Mouse (Mus musculus) v-Abl transformed pro-B cells (cell line): ENCODE results near the gene Ick.
"Not testable (repeated sequence)": the region's sequence is repeated elsewhere in the genome, so short reads cannot be mapped to it uniquely, and the experiment has no call there.

Experiments used
- in situ Hi-C, 2 experiments: fragments of 400-800 bp; cut with MboI; formaldehyde crosslinking; loops; one replicate each; pipeline ENCODE4 v1.15.1; 2025; ENCODE audit not compliant: unreplicated experiment in 2 of 2

Ick gene

DNA sequence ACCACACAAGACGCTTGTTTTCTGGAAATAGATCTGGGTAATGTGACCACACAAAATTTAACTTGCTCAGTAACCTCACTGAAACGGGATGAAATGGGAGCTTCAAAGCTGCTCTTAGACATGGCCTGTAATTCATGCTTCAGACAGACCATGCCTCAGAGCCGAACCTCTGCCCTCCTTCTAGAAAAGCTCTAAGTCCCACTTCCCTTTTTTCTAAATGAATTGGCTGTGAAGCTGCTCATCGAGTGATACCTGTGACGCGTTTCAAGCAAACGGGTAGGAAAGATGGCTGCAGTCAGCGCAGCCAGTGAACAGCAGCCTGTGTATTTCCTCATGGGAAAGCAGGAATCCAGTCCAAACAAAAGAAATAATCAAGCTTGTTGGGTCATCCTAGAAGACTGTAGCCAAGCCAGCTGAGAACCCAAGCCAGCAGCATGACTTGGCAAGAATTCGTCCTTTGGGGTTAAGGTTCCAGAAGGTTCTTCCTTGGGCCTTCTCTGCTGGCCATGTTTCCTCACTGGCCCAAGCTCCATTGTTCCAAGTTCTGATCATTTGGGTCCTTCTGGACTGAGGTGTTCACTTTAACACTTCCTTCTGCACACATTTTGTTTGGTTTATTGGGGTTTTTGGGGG is 29.2 kb downstream of the Ick start:
- in situ Hi-C loops, result no loop called here

DNA sequence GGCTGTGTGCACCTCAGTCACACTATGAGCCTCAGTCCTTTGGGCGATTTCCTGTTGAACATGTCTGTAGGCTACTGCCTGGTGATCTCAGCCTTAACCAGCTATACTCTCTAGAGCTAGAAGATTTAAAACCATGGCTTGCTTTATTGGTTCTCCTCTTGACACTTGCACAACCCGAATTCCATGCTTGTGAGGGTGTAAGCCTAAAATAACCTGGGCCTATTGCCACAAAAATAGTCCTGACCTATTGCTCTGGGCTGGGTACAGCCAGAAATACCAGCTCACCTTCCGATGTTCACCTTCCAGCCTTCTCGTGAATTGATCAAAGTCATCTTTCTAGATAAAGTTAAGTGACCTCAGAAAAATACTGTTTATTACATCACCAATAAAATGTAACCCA is 30.5 kb downstream of the Ick start:
- in situ Hi-C loops, result no loop called here

DNA sequence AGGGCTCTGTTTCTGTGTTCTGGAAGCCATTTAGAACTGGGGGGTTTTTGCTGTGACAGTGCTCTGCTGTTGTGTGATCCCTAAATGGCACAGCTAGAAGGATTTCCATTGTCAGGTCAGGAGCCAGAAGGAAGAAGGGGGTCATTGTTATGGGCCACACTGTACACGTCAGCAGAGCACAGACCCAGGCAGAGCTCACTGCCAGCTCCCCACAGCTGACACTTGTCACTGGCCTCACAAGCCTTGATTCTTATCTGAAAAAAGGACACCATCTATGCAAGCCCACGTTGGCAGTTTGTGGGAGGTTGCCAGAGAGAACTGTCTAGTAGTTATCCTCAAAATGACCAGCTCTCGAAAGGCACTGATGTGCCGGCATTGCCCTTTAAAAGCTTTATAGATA is 37.1 kb downstream of the Ick start:
- in situ Hi-C loops, result no loop called here

DNA sequence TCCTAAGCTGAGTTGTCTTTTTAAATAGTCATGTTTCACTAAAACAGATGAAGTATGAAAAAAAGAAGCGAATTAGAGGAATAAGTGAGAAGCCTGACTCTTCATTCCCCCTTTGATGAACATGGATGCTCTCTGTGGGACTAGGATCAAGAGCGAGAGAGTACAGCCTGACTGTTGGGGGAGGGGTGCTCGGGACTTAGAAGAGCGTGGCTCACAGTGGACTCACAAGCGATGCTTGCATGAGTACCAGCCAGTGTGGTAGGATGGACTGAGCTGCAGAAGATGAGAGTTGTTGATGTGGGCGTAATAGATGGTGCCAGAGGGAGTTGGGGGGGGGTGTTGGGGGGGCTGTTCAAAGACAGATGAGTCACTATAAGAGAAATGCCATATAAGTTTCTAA is 37.6 kb downstream of the Ick start:
- in situ Hi-C loops, result no loop called here

DNA sequence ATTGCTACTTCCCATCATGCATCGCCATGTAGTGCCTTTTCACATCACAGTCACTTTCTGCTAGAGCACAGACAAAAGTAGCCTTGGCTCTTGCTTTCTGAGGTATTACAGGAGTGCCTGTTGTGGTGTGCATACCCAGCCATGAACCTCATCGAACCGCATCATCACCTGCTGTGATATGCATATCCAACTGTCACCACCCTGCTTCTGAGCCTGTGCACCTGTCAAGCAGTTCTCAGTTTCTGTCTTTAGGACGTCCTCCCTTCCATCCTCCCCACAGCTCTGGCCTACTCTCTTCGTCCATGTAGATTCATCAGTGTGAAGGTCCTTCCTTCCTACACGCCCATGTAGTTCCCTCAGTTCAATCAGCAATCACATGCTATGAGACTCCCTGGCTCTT is 39.2 kb downstream of the Ick start:
- in situ Hi-C loops, result no loop called here

DNA sequence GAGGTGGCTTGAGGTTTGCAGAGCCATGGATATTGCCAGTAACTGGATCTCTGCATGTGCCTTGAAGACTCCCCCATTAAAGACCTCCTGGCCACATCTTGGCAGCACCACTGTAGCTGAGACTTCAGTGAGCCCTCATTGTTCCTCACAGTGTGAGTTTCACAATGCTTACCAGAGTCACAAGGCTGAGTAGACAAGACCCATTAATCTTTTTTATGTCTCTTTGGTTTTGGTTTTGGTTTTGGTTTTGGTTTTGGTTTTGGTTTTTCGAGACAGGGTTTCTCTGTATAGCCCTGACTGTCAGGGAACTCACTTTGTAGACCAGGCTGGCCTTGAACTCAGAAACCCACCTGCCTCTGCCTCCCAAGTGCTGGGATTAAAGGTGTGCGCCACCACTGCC is 40.8 kb downstream of the Ick start:
- in situ Hi-C loops, result not testable (repeated sequence)

DNA sequence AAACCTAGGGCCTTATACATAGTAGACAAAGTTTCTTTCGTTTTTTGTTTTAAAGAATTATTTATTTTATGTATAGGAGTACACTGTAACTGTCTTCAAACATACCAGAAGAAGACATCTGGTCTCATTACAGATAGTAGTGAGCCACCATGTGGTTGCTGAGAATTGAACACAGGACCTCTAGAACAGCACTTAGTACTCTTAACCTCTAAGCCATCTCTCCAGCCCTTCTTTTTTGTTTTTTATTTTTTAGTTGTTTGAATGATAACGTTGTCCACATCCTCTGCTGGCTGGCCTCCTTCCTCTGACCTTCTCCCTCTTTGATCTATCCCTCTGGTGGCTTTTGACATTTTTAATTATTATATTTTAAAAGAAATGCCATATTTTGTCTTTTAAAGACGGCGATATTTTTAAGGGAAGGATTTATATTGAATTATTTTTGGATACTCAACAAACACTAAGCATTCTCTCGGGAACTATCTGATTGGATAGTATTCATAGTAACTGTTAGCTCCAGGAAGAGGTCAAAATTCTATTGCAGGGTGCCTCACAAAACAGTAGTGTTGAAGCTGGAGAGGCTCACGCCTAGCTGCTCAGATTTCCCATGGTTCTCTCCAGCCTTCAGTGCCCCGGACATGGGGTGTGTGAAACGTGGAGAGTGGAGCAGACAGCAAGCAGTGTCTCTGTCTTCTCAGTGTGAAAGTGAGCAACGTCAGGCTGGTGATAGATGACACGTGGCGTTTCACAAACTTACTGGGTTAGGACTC is 45.4 kb downstream of the Ick start:
- in situ Hi-C loops, result no loop called here

DNA sequence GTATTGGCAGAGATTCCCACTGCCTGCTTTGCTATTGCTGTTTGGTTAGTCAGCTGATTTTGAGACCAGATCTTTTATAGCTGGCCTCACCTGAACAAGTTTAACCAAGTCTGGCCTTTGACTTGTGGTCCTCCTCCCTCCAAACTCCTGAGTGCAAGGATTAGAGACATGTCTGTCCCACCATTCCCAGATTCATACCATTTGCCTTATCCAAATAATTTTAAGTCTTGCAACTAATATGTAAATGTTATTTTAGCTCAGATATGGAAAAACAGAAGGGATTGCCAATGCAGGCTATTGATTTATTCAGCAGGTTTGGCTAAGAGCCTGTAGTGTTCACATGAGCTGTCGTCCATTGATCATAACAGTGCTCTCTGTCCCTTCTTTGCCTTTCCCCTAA is 48.2 kb downstream of the Ick start:
- in situ Hi-C loops, result no loop called here

DNA sequence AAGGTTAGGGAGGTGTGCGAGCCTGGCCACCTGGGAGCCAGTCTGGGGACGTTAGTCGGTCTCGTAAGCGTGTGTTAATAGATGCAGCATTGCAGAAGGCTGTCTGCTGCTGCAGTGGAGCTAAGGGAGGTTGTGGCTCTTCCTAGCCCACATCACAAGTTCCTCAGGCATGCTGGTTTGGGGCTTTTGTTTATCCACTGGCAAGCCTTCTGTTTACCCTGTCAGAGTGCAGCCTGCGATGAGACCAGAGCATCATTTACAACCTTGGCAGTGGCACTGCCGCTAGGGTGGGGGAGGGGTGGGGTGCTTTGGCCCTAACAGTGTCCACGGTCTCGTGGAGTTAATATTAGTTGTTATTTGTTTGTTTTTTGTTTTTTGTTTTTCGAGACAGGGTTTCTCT is 54.3 kb downstream of the Ick start:
- in situ Hi-C loops, result no loop called here

DNA sequence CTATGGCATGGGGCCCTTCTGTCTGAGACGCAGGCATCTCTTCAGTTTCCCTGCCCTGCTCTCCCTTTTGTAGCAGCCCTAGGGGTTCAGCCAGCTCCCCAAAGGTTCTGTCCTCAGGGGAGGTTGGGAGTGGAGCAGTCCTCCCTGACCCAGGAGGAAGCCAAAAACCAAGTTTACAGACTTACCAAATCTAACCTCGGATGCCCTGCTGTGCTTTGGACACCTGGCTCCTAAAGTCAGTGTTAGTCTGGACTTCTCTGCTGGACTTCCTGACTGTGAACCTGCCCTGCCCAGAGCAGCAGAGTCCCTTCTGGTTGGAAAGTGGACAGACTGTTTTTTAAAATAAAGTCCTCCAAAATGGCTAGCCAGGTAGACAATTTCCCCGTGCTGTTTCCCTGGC is 55.7 kb downstream of the Ick start:
- in situ Hi-C loops, result no loop called here

DNA sequence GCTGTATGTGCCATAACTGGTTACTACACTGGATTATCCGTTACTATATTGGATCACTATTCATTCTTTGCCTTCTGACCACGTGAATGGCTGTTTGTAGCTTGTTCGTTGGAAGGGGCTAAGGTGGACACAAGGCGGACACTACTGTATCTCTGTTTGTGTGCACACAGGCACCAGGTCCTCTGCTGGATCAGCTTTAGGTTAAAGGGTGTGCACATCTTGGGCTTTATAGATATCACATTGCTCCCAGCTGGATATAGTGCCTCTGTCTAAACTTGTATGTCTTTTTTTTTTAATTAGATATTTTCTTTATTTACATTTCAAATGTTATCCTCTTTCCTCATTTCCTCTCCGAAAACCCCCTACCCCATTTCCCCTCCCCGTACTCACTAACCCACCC is 56.5 kb downstream of the Ick start:
- in situ Hi-C loops, result no loop called here

DNA sequence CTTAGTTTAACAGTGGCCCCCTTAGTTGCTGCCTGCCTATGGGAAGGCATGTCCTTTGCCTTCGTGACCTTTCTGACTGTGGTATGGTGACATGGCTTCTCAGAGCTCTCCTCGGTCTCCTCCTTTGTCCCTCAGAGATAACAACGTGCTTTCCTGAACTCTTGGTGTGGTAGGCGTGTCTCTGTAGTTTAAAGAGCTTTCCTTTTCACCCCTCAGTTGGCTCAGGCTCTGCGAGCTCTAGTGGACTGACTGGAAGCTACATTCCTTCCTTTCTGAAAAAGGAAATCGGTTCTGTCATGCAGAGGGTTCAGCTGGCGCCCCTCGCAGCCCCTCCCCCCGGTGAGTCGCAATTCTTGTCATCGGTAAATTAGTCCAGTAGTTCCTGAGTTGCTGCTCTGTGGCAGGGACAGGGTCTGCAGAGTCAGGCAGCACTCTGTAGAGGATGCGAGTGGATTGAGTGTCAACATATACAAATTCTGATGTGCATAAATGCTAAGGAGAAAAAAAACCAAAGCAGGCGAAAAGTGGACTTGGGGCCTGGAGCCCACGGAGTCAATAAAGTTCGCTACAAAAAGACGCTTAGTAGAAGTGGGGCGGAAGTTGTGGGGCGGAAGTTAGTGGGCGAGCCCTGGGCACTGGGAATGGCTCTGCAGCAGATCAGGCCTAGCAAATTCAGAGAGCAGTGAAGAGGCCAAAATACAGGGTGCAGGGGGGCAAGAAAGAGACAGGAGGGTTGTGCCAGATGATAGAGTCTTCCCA is 57.9 kb downstream of the Ick start:
- in situ Hi-C loops, result no loop called here

DNA sequence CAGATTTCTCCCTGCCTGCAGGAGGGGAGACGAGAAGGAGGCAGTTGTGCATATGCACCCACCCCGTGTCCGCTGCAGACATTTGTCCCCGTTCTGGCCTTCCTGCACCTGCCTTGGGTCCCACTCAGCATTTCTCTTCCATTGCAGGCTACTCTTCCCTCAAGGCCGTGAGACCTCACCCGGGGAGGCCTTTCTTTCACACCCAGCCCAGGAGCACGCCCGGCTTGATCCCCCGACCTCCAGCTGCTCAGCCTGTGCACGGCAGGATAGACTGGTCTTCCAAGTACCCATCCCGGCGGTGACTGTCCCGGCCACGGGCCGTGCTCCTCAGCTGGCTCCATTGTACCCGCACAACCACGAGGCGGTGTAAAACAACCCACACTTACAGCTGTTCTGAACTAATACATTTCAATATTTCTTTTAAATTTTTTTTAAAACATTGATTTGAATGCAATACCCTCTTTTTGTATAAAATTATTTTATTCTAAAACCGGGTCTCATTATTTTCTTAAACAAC is 58.5 kb downstream of the Ick start:
- in situ Hi-C loops, result no loop called here

DNA sequence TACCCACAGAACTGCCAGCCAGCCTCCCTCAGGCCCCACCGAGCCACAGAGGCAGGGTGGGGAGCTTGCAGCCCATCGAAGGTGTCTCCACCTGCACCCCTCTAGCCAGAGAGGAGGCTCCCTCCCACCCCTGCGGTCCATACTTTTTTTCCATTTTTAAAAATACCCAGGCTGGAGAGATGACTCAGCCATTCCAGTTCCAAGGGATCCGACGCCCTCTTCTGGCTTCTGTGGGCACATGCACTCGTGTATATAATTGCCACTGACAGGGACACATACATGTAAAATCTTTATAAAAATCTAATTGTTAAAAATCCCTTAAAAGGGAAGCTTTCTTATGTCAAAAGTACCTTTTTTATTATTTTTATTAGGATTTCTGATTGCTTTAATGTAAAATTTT is 59.9 kb downstream of the Ick start:
- in situ Hi-C loops, result no loop called here

DNA sequence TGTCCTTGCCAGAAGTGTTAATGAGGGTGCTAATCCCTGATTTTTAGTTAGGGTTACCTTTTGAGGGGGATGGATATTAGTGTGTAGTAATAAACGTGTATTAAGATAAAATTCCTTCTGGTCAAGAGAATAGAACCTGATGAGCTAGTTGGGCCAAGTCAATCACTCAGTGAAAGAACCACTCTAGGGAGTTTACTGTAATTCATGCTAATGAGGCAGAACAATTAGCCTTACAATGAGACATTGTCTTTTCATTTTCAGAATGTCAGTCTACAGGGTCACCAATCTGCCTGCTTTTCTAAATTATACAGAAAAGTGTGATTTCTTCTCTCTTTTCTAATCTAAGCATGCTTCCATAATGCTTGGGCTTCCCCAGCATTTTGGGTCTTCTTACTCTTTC is 65.0 kb downstream of the Ick start:
- in situ Hi-C loops, result no loop called here

DNA sequence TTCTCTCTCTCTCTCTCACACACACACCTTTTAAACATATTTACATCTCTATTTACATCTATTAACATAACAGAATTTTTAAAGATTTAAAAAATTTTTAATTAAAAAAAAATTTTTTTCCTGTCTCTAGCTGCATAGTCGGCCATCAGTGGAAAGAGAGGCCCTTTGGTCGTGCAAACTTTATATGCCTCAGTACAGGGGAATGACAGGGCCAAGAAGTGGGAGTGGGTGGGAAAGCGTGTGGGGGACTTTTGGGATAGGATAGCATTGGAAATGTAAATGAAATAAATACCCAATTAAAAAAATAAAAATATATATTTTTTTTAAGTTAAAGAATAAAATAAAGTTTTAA is 65.9 kb downstream of the Ick start:
- in situ Hi-C loops, result loop anchor here in 1 of 2 experiments (25.0 kb wide), 1 partner anchor 363 kb away; no protein-coding TSS in a partner anchor

DNA sequence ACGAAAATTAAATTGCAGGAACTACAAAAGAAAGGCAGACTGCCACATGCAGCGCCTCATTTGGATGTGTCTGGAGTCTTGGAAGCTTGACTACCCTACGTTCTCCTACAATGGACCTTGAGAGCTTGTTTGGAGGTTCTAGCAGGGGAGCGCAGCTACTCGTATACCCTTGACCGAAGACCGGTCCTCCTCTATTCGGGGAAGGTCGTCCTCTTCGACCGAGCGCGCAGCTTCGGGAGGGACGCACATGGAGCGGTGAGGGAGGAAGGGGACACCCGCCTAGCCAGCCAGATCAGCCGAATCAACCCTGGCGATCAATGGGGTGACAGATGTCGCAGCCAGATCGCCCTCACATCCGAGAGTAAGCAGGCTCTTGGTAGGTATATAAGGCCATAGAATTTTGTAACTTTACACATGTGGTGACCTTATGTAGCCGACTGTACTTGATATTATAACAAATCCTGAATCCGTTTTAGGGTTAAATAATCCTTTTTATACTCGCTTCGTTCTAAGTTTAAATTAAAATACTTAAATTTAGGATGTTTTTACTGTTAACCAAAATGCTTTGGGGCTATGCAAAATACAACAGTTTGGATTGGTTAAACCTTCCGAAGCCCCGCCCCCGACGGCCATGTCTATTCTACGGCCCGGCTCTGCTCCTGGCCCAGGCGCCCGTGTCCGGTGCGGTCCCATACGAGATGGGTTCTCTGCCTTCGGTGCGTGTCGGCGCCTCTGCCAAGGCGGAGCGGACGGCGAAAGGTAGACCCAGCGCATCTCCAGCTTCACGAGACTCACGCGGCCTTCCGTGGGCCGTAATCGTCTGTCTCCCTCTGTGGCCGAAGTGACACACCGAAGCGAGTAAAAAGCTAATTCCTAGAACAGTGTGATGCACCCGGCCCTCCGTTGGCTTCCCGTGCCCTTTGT is 66.5 kb downstream of the Ick start:
- in situ Hi-C loops, result loop anchor here in 1 of 2 experiments (25.0 kb wide), 1 partner anchor 363 kb away; no protein-coding TSS in a partner anchor

DNA sequence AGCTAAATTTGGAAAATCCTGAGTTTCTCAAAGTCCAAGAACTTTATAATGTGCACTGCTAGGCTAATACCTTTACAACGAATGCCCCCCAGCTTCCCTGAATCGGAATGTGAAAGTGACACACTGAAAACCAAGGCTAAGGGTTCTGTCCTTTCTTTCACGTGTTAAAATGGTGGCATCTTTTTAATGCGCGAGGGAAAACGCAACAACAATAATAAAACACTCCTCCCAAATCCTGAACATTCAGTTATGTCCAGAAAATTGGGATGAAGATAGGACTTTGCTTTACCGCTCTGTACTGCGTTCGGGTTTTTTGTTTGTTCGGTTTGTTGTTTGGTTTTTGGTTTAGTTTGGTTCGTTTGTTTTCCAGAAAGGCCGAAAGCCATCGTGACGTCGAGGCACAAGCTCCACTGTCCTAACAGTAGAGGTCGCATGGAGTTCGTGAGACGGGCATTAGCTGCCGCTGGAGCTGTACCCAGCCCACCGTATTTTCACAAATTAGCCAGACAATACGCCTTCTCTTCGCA is 67.3 kb downstream of the Ick start:
- in situ Hi-C loops, result loop anchor here in 1 of 2 experiments (25.0 kb wide), 1 partner anchor 364 kb away; no protein-coding TSS in a partner anchor

DNA sequence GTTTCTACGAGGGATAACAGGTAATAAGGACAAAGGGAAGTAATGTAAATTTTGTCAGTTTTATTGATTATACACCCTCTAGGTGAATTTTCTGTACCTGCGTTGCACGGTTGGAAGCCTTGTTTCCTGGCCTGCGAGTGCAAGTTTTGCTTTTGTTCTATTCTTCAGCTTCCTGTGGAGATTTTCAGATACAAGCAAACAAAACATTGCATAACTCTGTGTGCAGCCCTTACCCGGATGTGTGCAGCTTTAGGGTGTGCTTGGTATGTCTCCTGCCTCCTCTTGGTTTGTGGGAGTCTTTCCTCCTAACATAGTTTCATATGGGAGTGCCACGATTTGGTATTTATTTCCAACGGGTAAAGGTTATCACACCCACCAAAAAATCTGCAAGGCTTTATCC is 67.8 kb downstream of the Ick start:
- in situ Hi-C loops, result loop anchor here in 1 of 2 experiments (25.0 kb wide), 1 partner anchor 365 kb away; no protein-coding TSS in a partner anchor

DNA sequence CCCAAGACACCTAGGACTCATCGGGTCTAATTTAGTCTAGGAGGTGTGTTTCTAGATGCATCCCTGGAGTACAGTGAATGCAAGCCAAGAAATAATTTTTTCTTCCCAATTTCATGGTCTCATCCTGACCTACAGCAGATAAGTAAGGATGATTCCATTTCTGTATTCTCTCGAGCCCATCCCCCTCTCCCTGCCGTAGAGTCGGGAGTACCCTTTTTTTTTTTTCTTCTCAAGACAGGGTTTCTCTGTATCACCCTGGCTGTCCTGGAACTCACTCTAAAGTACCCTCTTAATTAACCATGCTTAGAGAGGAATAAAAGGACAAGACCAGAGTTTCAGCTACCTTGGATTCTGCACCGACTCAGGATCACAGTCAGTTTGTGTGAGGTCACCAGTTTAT is 69.2 kb downstream of the Ick start:
- in situ Hi-C loops, result loop anchor here in 1 of 2 experiments (25.0 kb wide), 1 partner anchor 366 kb away; no protein-coding TSS in a partner anchor
